Mouse (Mus musculus) MEL (cell line): ENCODE data around the gene Slc22a2.

Experiments used
- CHD2 ChIP-seq: IDR thresholded peaks from 2 replicates; pipeline ENCODE4 v1.6.1; 2011; ENCODE audit warnings: low read length, improper control_type of control experiment
- CTCF ChIP-seq, 3 experiments: IDR thresholded peaks in 2 of 3; conservative IDR thresholded peaks in 1 of 3; 2 replicates each; pipeline ENCODE4 v1.5.1; 2011 to 2012; ENCODE audit warnings: low read length in 3 of 3, low read depth in 2 of 3, mild to moderate bottlenecking in 2 of 3, improper control_type of control experiment in 1 of 3, inconsistent platforms in 1 of 3, mixed read lengths in 1 of 3, moderate library complexity in 1 of 3; ENCODE audit not compliant: control insufficient read depth in 1 of 3, insufficient read depth in 1 of 3, poor library complexity in 1 of 3, severe bottlenecking in 1 of 3
- GATA1 ChIP-seq: IDR thresholded peaks from 2 replicates; pipeline ENCODE4 v1.6.1; 2011; ENCODE audit warnings: low read depth, low read length, improper control_type of control experiment
- KAT2A ChIP-seq: conservative IDR thresholded peaks from 2 replicates; pipeline ENCODE4 v1.6.1; 2012; ENCODE audit warnings: low read depth, low read length, improper control_type of control experiment, inconsistent platforms
- POLR2A ChIP-seq, 2 experiments: IDR thresholded peaks; 2 replicates each; pipeline ENCODE4 v1.6.1; 2011 to 2012; ENCODE audit warnings: low read length in 2 of 2, mild to moderate bottlenecking in 2 of 2, control low read depth in 1 of 2, improper control_type of control experiment in 1 of 2, low read depth in 1 of 2, moderate library complexity in 1 of 2; ENCODE audit not compliant: control insufficient read depth in 1 of 2, insufficient read depth in 1 of 2, poor library complexity in 1 of 2

- TF ChIP-seq CTCF (IDR thresholded peaks at IDR 0.05 in 2 of 3, conservative IDR thresholded peaks at IDR 0.05 in 1 of 3; ENCODE audit: control insufficient read depth in 1 of 3, insufficient read depth in 1 of 3, low read depth in 2 of 3, low read length in 3 of 3, poor library complexity in 1 of 3, severe bottlenecking in 1 of 3), result no peak
- TF ChIP-seq POLR2A (IDR thresholded peaks at IDR 0.05; ENCODE audit: control insufficient read depth in 1 of 2, insufficient read depth in 1 of 2, low read depth in 1 of 2, low read length in 2 of 2, poor library complexity in 1 of 2), result no peak
- TF ChIP-seq CHD2, result no peak
- TF ChIP-seq KAT2A, result no peak
- TF ChIP-seq GATA1, result no peak
These were observed 47.2 kb downstream of the Slc22a2 start for GRCm38 (mm10) chr17:12630976-12631730.
